Mouse (Mus musculus): ENCODE results near the gene Zfp316. TPM values are rescaled to one million over a fixed set of nuclear protein-coding genes. Genes with fewer than 3 reads are reported as not detected.

Gene Zfp316
- polyA plus RNA-seq, 1 experiment from 2014 or later = 4.5 TPM

DNA sequence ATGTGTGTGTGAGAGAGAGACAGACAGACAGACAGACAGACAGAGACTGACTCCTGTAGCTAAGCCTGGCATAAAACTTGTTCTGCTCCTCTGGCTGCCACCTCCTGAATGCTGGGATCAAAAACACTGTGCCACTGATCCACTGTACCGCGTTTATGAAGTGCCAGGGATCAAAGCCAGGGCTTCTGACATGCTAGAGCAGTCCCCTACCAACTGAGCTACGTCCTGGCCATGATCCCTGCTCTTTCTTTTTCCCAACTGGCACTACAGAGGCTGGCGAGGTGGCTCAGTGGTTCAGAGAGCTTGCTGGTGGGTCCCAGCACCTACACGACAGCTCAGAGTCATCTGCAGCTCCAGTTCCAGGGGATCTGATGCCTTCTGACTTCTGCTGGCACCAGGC lies 5.9 kb upstream of the Zfp316 start:
- WGBS = 48% methylated on average over 5 of the region's 5 CpGs
- Histone ChIP-seq H3K9me3 (no peaks in the 10 kb centered on the region), H3K9ac (no peak overlapping the region), H3K27ac (no peak overlapping the region), H3K36me3 (no peaks in the 10 kb centered on the region), H3K4me1 (peaks cover 8% of the 10 kb centered on the region), H3K27me3 (peaks cover 34% of the 10 kb centered on the region), H3K4me2 (no peak overlapping the region), H3K4me3 (no peak overlapping the region)
- ATAC-seq (ENCODE audit: insufficient number of reproducible peaks, insufficient read depth, low FRiP score, low TSS enrichment, low read depth) = no peak

DNA sequence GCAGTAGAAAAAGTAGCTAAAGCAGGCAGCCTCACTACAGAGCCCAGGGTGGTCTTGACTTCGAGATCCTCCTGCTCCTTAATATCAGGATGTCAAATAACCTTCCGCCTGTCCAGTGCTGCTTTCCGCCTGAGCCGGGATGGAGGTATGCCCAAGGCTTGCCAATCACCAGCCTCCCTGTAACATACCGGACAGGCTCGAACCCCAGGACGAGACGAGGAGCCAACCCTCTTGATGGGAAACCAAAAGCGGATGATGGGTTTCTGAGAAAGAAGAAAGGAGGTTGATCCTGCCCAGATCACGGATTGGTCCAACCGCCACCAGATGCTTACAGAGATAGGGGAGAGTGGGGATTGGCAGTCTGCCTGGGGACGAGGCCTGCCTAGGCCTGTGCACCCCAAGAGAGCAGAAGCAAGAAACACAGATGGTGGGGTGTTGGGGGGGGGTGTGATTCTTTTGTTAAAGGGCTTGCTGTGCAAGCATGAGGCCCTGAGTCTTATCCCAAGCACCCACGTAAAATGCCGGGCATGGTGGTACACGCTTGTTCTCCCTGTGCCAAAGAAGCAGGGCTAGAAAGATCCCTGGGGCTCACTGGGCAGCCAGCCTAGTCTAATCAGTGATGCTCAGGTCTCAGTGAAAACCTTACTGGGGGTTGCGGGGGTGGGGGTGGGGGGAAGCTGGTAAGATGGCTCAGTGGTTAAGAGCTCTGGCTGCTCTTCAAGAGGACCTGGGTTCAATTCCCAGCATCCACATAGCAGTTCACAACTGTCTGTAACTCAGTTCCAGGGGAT lies 2.9 kb upstream of the Zfp316 start:
- Histone ChIP-seq H3K9me3 (no peaks in the 10 kb centered on the region), H3K9ac (no peak overlapping the region), H3K27ac (no peak overlapping the region), H3K4me1 (peaks cover 27% of the 10 kb centered on the region), H3K27me3 (peaks cover 19% of the 10 kb centered on the region), H3K4me2 (no peak overlapping the region), H3K4me3 (no peak overlapping the region), H3K36me3 (no peaks in the 10 kb centered on the region)
- 76% methylated on average over 16 of the region's 16 CpGs for WGBS
- peak; percentile 18; the same call in 1 of the 2 replicates for ATAC-seq (ENCODE audit: insufficient number of reproducible peaks, insufficient read depth, low FRiP score, low TSS enrichment, low read depth)

DNA sequence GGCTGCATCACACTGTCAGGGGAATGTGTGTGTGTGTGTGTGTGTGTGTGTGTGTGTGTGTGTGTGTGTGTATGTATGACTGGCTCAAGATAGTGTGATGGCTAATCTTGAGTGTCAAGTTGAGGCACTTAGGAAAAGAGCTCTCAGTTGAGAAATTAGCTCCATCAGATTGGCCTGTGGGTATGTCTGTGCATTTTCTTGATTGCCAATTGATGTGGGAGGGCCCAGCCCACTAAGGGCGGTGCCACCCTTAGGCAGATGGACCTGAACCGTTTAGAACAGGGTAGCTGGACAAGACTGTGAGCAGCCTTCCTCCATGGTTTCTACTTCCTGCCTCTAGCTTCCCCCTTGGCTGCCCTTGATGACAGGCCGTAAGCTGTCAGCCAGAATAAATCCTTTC lies 2.3 kb upstream of the Zfp316 start:
- Histone ChIP-seq H3K36me3 (no peaks in the 10 kb centered on the region), H3K27ac (no peak overlapping the region), H3K27me3 (peaks cover 13% of the 10 kb centered on the region), H3K4me1 (peaks cover 27% of the 10 kb centered on the region), H3K4me3 (no peak overlapping the region), H3K9me3 (no peaks in the 10 kb centered on the region), H3K4me2 (no peak overlapping the region), H3K9ac (no peak overlapping the region)
- WGBS = 61% methylated on average over 3 of the region's 3 CpGs
- no peak for ATAC-seq (ENCODE audit: insufficient number of reproducible peaks, insufficient read depth, low FRiP score, low TSS enrichment, low read depth)

DNA sequence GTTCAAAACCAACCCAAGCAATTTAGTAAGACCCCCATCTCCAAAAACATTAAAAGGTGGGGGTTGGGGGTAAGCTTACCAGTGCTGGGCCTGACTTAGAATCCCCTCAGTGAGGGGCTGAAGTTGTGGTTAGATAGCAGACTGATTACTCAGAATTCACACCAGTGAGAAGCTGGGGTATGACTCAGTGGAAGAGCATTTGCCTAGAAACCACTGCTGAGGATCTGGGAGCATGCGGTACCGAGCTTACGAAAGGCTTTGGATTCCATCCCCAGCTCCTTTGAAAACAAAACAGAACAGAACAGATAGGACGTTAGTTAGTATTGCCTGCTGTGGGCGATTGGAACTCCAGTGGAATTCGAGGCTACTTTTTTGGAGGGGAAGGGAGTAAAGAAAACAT lies 1.8 kb upstream of the Zfp316 start:
- 80% methylated on average over 6 of the region's 6 CpGs for WGBS
- H3K4me3 ChIP-seq = no peak overlapping the region

DNA sequence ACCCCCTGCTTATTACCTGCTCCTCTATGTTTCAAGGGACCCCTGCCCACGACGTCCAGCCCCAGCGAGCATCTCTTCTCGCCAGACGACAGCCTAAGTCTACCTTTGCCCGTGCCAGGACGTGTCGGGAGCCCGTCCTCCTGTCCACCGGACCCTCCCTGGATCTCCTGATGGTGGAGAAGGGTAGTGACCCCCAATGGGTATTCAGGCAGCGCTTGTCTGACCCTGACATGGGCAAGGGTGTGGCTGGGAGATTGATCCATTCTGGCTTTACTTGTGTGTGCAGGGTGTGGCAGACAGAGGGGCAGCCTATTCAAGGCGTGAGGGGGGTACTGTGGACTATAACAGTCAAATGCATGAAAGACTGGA lies 313 bp upstream of the Zfp316 start:
- no peak overlapping the region; the same call in 1 of the 2 replicates for H3K27ac ChIP-seq
- ATAC-seq (ENCODE audit: insufficient number of reproducible peaks, insufficient read depth, low FRiP score, low TSS enrichment, low read depth) = no peak
- H3K27me3 ChIP-seq = no peaks in the 10 kb centered on the region
- peak overlapping the region; percentile 82 for H3K4me3 ChIP-seq
- H3K9ac ChIP-seq = peak overlapping the region; percentile 92
- H3K36me3 ChIP-seq = peaks cover under 1% of the 10 kb centered on the region; the same call in 1 of the 2 replicates
- peak overlapping the region; percentile 86 for H3K4me2 ChIP-seq
- no peaks in the 10 kb centered on the region for H3K9me3 ChIP-seq
- WGBS = 6% methylated on average over 12 of the region's 12 CpGs
- peaks cover 27% of the 10 kb centered on the region for H3K4me1 ChIP-seq

More for the DNA sequence above, 1.8 kb upstream of the Zfp316 start:
- H3K4me1 ChIP-seq = peaks cover 27% of the 10 kb centered on the region
- H3K27me3 ChIP-seq = peaks cover 10% of the 10 kb centered on the region
- H3K36me3 ChIP-seq = no peaks in the 10 kb centered on the region
- no peak overlapping the region for H3K27ac ChIP-seq
- no peak for ATAC-seq (ENCODE audit: insufficient number of reproducible peaks, insufficient read depth, low FRiP score, low TSS enrichment, low read depth)
- H3K9ac ChIP-seq = no peak overlapping the region
- H3K9me3 ChIP-seq = no peaks in the 10 kb centered on the region
- no peak overlapping the region for H3K4me2 ChIP-seq

DNA sequence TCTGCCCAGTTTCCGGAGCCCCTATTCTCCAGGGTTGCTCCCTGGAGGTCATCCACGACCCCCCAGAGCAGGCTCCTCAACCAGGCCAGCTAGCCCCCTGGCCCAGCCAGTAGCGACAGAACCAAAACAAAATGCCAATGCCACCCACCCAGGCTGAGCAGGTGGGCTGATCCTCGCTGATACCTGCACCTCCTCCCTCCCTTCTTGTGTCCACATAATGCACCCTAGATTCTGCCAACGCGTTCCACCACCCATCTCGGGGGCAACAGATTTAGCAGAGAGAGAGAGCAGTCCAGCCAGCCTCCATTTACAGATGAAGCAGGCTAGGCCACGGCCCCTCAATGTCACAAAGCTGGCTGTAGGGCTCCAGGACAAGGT lies 848 bp downstream of the Zfp316 start:
- Histone ChIP-seq H3K9ac (peak overlapping the region; percentile 92), H3K36me3 (peaks cover 12% of the 10 kb centered on the region), H3K27me3 (no peaks in the 10 kb centered on the region), H3K4me1 (peaks cover 27% of the 10 kb centered on the region), H3K9me3 (no peaks in the 10 kb centered on the region), H3K4me3 (peak overlapping the region; percentile 82), H3K27ac (peak overlapping the region; percentile 14; the same call in 1 of the 2 replicates), H3K4me2 (peak overlapping the region; percentile 86)
- 27% methylated on average over 8 of the region's 8 CpGs for WGBS
- no peak for ATAC-seq (ENCODE audit: insufficient number of reproducible peaks, insufficient read depth, low FRiP score, low TSS enrichment, low read depth)

DNA sequence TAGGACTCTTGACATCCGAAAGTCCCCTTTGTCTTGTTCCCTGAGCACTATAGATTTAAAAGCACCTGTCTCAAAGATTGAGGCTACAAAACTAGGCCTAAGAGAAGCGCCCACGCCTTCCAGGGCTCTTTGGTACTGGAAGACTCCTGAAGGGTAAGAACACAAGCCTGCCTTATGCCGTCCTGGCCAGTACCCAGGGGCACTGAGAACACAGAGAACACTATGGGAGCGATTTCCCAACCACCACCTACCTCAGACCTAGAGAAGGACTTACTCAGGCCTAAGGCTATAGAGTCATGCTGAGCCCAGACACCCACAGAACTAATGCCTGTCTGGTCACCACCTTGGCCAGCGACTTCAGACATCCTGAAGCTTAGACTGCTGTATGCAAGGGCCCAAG lies 3.0 kb downstream of the Zfp316 start:
- no peak overlapping the region for H3K9ac ChIP-seq
- no peak for ATAC-seq (ENCODE audit: insufficient number of reproducible peaks, insufficient read depth, low FRiP score, low TSS enrichment, low read depth)
- no peaks in the 10 kb centered on the region for H3K27me3 ChIP-seq
- H3K4me2 ChIP-seq = no peak overlapping the region
- peaks cover 34% of the 10 kb centered on the region for H3K36me3 ChIP-seq
- H3K27ac ChIP-seq = no peak overlapping the region
- WGBS = 82% methylated on average over 6 of the region's 6 CpGs
- peaks cover 24% of the 10 kb centered on the region for H3K4me1 ChIP-seq
- H3K9me3 ChIP-seq = no peaks in the 10 kb centered on the region
- no peak overlapping the region for H3K4me3 ChIP-seq

DNA sequence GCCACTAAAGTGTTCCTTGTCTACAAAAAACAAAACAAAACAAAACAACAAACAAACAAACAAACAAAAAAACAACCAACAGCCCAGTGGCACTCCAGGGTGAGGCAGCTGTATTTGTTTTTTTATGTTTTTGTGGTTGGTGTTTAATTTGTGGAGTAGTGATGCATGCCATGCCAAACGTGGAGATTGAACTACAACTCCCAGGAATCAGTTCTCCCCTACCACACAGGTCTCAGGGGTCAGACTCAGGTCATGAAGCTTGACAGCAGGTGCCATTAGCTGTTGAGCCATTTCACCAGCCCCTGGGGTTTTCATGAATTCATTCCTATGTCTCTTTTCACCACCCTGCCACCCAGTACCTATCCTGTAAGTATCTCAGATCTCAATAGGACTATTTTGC lies 4.4 kb downstream of the Zfp316 start:
- Histone ChIP-seq H3K27ac (no peak overlapping the region), H3K4me3 (no peak overlapping the region), H3K4me1 (peaks cover 15% of the 10 kb centered on the region), H3K36me3 (peaks cover 47% of the 10 kb centered on the region), H3K9me3 (no peaks in the 10 kb centered on the region), H3K27me3 (no peaks in the 10 kb centered on the region), H3K4me2 (no peak overlapping the region), H3K9ac (no peak overlapping the region)
- 50% methylated on average over 1 of the region's 1 CpGs for WGBS
- ATAC-seq (ENCODE audit: insufficient number of reproducible peaks, insufficient read depth, low FRiP score, low TSS enrichment, low read depth) = no peak

DNA sequence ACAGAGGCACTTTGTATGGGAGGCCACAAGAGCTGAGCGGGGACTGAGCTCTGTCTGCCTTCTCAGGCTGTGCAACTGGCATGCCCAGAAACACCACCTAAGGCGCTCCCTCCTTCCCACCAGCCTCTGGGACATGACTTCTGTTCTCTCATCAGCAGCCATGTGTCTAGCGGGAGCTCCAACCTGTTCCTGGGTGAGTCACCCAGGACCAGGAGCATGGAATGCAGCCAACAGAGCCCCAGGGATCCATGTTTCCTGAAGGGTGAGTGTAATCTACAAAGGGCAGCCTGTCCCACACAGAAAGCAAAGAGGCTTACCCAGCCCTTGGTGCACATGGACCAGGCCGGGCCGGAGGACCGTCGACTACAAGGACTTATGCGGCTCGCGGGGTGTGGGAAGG lies 5.1 kb downstream of the Zfp316 start:
- no peak for ATAC-seq (ENCODE audit: insufficient number of reproducible peaks, insufficient read depth, low FRiP score, low TSS enrichment, low read depth)
- no peak overlapping the region for H3K4me3 ChIP-seq
- peaks cover 53% of the 10 kb centered on the region for H3K36me3 ChIP-seq
- H3K27ac ChIP-seq = no peak overlapping the region
- no peak overlapping the region for H3K4me2 ChIP-seq
- no peak overlapping the region for H3K9ac ChIP-seq
- no peaks in the 10 kb centered on the region for H3K9me3 ChIP-seq
- peaks cover 11% of the 10 kb centered on the region for H3K4me1 ChIP-seq
- WGBS = 93% methylated on average over 10 of the region's 10 CpGs
- no peaks in the 10 kb centered on the region for H3K27me3 ChIP-seq

DNA sequence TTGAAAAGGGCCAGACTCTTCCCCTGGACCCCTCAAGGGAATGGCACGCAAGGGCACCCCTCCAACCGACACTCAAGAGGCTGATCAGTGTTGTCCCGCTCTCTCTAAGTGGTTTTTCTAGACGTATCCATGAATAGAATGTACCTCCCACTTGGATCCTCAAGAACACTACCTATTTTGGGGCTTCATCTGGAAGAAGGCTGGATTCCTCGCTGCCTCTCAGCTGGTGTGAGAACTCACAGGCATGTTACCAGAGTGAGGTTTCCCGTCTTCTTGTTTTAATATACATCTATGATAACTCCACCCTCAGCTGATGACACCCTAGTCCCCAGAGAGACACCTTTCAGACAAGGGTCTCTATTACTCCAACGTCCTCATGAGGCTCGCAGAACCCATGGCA lies 8.2 kb downstream of the Zfp316 start:
- Histone ChIP-seq H3K36me3 (peaks cover 82% of the 10 kb centered on the region), H3K27ac (no peak overlapping the region), H3K9ac (no peak overlapping the region), H3K4me2 (no peak overlapping the region), H3K4me1 (no peaks in the 10 kb centered on the region), H3K4me3 (no peak overlapping the region), H3K27me3 (peaks cover 22% of the 10 kb centered on the region), H3K9me3 (no peaks in the 10 kb centered on the region)
- ATAC-seq (ENCODE audit: insufficient number of reproducible peaks, insufficient read depth, low FRiP score, low TSS enrichment, low read depth) = no peak
- 94% methylated on average over 8 of the region's 8 CpGs for WGBS

DNA sequence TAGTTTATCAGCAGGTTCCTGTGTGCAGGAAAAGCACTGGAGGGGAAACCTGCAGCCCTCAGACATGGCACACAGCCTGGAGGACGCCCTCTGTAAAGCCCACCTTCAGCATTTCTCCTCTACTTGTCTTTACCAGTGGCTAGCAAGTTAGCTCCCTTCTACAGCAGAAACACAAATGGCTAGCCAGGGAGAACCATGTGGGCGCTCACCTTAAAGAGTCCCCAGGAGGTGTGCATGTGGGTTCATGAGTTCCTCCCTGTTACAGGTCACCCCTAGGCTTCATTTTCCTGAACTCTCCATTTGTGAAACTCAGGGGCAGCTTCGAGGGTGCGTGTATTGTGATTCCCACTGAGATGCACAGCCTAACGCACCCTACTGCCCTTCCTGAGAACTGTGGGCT lies 14.0 kb downstream of the Zfp316 start:
- no peak for ATAC-seq (ENCODE audit: insufficient number of reproducible peaks, insufficient read depth, low FRiP score, low TSS enrichment, low read depth)
- peaks cover 23% of the 10 kb centered on the region for H3K4me1 ChIP-seq

DNA sequence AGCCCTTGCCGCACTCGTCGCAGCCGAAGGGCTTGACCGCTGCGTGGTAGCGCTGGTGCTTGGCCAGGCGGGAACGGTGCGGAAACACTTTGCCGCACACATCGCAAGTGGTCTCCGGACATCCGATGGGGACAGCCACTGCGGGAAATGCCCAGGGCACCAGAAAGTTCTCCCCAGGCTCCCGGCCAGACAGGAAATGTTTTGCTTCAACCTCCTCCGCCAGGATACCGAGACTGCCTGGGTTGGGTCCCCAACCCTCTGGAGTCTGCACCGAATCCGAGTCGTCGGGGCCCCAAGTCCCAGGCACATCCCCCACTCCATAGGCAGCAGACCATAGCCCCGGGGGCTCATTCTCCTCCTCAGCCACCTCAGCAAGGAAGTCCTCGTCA lies 14.7 kb downstream of the Zfp316 start:
- peaks cover 82% of the 10 kb centered on the region for H3K27me3 ChIP-seq
- H3K27ac ChIP-seq = no peak overlapping the region
- 23% methylated on average over 24 of the region's 24 CpGs for WGBS
- no peak for ATAC-seq (ENCODE audit: insufficient number of reproducible peaks, insufficient read depth, low FRiP score, low TSS enrichment, low read depth)
- H3K36me3 ChIP-seq = peaks cover 77% of the 10 kb centered on the region
- 0 out of 2 replicates have a peak overlapping the region, but pooled peaks have one; percentile 81 for H3K4me2 ChIP-seq
- H3K4me1 ChIP-seq = peaks cover 23% of the 10 kb centered on the region
- no peak overlapping the region for H3K9ac ChIP-seq
- no peaks in the 10 kb centered on the region for H3K9me3 ChIP-seq
- H3K4me3 ChIP-seq = peak overlapping the region; percentile 48; the same call in 1 of the 2 replicates

More for the DNA sequence above, 14.0 kb downstream of the Zfp316 start:
- Histone ChIP-seq H3K27ac (no peak overlapping the region), H3K4me2 (no peak overlapping the region), H3K36me3 (peaks cover 82% of the 10 kb centered on the region), H3K9me3 (no peaks in the 10 kb centered on the region), H3K4me3 (no peak overlapping the region), H3K9ac (no peak overlapping the region), H3K27me3 (peaks cover 81% of the 10 kb centered on the region)
- WGBS = 82% methylated on average over 5 of the region's 5 CpGs

Measured in embryonic facial prominence, embryonic 13.5 days (tissue).